Mouse (Mus musculus) C2C12 (cell line): ENCODE results near the gene Trh. TPM values are rescaled to one million over a fixed set of nuclear protein-coding genes. Genes with fewer than 3 reads are reported as not detected.

Experiments used
- H3K27me3 ChIP-seq: one replicate; pipeline ENCODE4 v1.6.1; 2011; ENCODE audit not compliant: control insufficient read depth, insufficient read depth, insufficient read length
- H3K36me3 ChIP-seq: one replicate; pipeline ENCODE4 v1.6.1; 2011; ENCODE audit not compliant: control insufficient read depth, insufficient read depth
- H3K4me3 ChIP-seq: one replicate; pipeline ENCODE4 v1.5.1; 2011; ENCODE audit warnings: mild to moderate bottlenecking, control low read depth; ENCODE audit not compliant: poor library complexity, insufficient read depth, severe bottlenecking
- H3K79me2 ChIP-seq: one replicate; pipeline ENCODE4 v1.6.1; 2011; ENCODE audit not compliant: control insufficient read depth, insufficient read depth
- H3K79me3 ChIP-seq: one replicate; pipeline ENCODE4 v1.6.1; 2011; ENCODE audit warnings: low read depth, control low read depth
- H3ac ChIP-seq: one replicate; pipeline ENCODE3; 2011; ENCODE audit warnings: low read depth; ENCODE audit not compliant: control insufficient read depth, insufficient read length
- CEBPB ChIP-seq: IDR thresholded peaks from one replicate; pipeline ENCODE4 v1.6.1; 2011; ENCODE audit warnings: low read depth, mild to moderate bottlenecking, control low read depth, moderate library complexity
- CTCF ChIP-seq: IDR thresholded peaks from one replicate; pipeline ENCODE4 v1.5.1; 2011; ENCODE audit not compliant: control insufficient read depth, insufficient read depth, insufficient read length
- FOSL1 ChIP-seq: IDR thresholded peaks from one replicate; pipeline ENCODE4 v1.8.0; 2011; ENCODE audit warnings: mild to moderate bottlenecking, low read length; ENCODE audit not compliant: poor library complexity, insufficient read depth, severe bottlenecking
- MAX ChIP-seq: IDR thresholded peaks from one replicate; pipeline ENCODE4 v1.6.1; 2011; ENCODE audit warnings: mild to moderate bottlenecking, control low read depth
- MYOD1 ChIP-seq: IDR thresholded peaks from one replicate; pipeline ENCODE4 v1.6.1; 2011; ENCODE audit warnings: low read depth; ENCODE audit not compliant: control insufficient read depth, insufficient read length
- MYOG ChIP-seq: IDR thresholded peaks from one replicate; pipeline ENCODE4 v1.6.1; 2011; ENCODE audit not compliant: control insufficient read depth, insufficient read length; ENCODE audit errors: extremely low read depth
- USF1 ChIP-seq: IDR thresholded peaks from one replicate; pipeline ENCODE4 v1.6.1; 2011; ENCODE audit warnings: low read depth, mild to moderate bottlenecking, control low read depth, moderate library complexity
- long read RNA-seq, 2 experiments: library from polyadenylated mRNA; unstranded; transcript quantifications; one replicate each; pipeline ENCODE4 v2.0.0; 2019 to 2020
- polyA plus RNA-seq: library from polyadenylated mRNA; unstranded; fragments of >200 nt; fragmentation: generic; extraction: Trizol; gene quantifications from one replicate; pipeline ENCODE4 v1.2.1, GENCODE M21; 2012; ENCODE audit warnings: missing spikeins

The Trh gene
- polyA plus RNA-seq, result not detected
- long read RNA-seq, experiment 1, result 0 reads
- long read RNA-seq, experiment 2, result 0 reads

DNA sequence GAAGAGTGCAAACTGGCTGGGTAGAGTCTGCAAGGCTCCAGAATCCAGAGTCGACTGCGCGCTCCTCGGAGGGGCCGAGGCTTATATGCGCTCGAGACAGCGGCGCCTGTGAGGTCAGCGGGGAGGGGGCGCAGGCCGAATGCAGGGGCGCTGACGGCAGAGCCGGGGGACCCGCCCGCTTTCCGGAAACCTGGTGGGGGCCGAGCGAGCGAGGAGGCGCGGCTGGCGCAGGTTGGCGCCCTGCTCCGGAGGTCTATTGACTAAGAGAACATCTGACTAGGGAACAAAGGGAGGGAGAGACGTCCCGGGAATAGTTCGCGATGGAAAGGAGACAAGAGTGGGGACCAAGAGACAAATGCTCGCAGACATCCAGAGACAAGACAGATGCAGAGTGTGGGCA is at the start of gene Trh:
Gene Trh, minus strand, starts transcription at position 60 of the 400 bp plus-strand sequence.
- no peak within 1 kb of the TSS for H3K4me3 ChIP-seq
- no peaks in the 10 kb centered on the region for H3K79me3 ChIP-seq
- H3ac ChIP-seq, result no peak within 1 kb of the TSS
- no peaks in the 10 kb centered on the region for H3K36me3 ChIP-seq
- TF ChIP-seq MAX (no peak), USF1 (no peak)
- no peaks in the 10 kb centered on the region for H3K79me2 ChIP-seq
- H3K27me3 ChIP-seq, result peaks cover 33% of the 10 kb centered on the region

DNA sequence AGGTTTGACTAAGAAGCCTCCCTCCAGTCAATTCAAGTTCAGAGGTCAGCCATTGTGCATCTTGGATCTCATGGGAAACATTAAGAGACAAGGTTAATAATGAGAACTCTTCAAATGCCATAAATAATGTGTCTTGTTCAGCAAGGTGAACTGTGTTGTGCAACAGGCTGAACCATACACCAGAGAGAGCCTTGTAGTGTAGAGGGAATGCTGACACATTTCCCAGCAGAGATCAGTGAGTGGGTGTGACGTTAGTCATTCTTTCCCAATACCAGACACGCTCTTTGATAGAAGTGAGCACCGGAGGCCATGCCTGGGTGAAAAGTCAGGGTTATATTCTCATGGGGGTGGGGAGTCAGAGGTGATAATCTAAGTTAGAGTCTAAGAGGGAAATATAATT is 46.4 kb upstream of the Trh start:
- Histone ChIP-seq H3K36me3 (no peaks in the 10 kb centered on the region), H3K27me3 (no peaks in the 10 kb centered on the region), H3K79me2 (no peaks in the 10 kb centered on the region), H3K79me3 (no peaks in the 10 kb centered on the region), H3K4me3 (no peak overlapping the region), H3ac (no peak overlapping the region)
- TF ChIP-seq MAX (no peak), CTCF (no peak), MYOD1 (no peak), CEBPB (no peak), FOSL1 (no peak), USF1 (no peak), MYOG (no peak)

DNA sequence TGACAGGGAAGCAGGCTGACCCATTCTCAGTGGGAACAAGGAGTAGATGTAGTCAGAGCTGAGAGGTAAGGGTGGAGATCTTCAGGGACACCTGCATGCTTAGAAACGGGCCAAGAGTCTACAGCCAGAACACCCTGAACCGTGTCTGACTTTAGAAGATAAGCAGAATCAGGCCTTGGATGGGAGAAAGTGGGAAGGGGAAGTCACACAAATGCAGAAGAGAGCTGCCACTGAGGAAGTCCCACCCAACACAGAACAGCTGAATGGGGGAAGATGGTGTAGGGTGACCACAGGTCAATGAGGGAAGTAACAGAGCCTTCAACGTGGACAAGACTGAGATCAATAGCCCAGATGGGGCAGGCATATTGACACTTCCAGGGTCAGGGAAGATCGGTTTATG is 42.4 kb upstream of the Trh start:
- H3K27me3 ChIP-seq, result no peaks in the 10 kb centered on the region
- no peak overlapping the region for H3ac ChIP-seq
- TF ChIP-seq MYOD1, result no peak
- TF ChIP-seq CEBPB, result no peak
- no peak for TF ChIP-seq MAX
- TF ChIP-seq FOSL1, result no peak
- TF ChIP-seq USF1, result no peak
- TF ChIP-seq MYOG, result no peak
- TF ChIP-seq CTCF, result no peak
- H3K79me2 ChIP-seq, result no peaks in the 10 kb centered on the region
- no peak overlapping the region for H3K4me3 ChIP-seq
- no peaks in the 10 kb centered on the region for H3K79me3 ChIP-seq
- H3K36me3 ChIP-seq, result no peaks in the 10 kb centered on the region

DNA sequence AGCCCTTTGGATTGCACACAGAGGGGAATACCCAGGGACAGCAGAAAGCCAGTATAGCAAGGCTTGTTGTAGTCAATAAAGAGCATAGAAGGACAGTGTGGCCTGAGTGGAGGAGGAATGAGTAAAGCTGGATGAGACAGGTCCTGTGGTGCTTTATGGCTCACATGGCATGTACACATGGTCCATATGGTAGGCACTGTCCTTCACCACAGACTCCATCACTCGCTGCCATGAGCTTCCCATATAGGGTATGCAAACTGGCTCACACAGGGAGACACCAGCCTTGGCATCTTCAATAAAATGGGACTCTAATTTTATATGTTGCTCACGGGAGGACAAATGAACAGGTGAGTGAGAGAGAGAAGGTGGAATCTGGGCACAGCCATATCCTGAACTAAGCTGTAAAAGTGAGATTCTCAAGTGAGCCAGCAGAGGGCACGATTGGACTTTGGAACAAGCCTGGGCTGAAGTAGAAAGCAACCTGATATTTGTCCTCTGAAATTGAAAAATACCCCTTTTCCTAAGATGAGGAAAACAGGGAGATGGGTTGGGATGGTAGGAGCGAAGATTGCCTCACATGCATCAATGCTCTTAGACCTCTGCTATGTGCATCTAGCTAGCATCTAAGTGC is 41.9 kb upstream of the Trh start:
- no peaks in the 10 kb centered on the region for H3K79me2 ChIP-seq
- H3K4me3 ChIP-seq, result no peak overlapping the region
- H3K79me3 ChIP-seq, result no peaks in the 10 kb centered on the region
- no peaks in the 10 kb centered on the region for H3K27me3 ChIP-seq
- TF ChIP-seq USF1, result no peak
- TF ChIP-seq MAX, result no peak
- no peak for TF ChIP-seq MYOG
- no peak for TF ChIP-seq CEBPB
- no peak for TF ChIP-seq MYOD1
- no peak for TF ChIP-seq CTCF
- no peak for TF ChIP-seq FOSL1
- H3K36me3 ChIP-seq, result no peaks in the 10 kb centered on the region
- no peak overlapping the region for H3ac ChIP-seq

DNA sequence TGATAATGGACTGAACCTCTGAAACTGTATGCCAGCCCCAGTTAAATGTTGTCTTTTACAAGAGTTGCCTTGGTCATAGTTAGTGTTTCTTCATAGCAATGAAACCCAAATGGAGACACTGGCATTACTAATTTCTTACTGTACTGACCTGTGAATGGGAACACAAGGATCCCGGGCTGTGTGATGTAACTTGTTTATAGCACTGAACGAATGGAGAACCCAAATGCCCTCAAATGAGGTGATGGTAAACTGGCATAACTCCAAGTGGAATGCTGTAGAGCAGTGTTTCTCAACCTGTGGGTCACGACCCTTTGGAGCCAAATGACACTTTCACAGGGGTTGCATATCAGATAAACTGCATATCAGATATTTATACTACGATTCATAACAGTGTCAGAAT is 41.1 kb upstream of the Trh start:
- Histone ChIP-seq H3K79me2 (no peaks in the 10 kb centered on the region), H3K79me3 (no peaks in the 10 kb centered on the region), H3K36me3 (no peaks in the 10 kb centered on the region), H3ac (no peak overlapping the region), H3K4me3 (no peak overlapping the region), H3K27me3 (no peaks in the 10 kb centered on the region)
- TF ChIP-seq CEBPB, result no peak
- no peak for TF ChIP-seq FOSL1
- TF ChIP-seq MYOD1, result no peak
- no peak for TF ChIP-seq CTCF
- TF ChIP-seq USF1, result no peak
- no peak for TF ChIP-seq MYOG
- TF ChIP-seq MAX, result no peak

DNA sequence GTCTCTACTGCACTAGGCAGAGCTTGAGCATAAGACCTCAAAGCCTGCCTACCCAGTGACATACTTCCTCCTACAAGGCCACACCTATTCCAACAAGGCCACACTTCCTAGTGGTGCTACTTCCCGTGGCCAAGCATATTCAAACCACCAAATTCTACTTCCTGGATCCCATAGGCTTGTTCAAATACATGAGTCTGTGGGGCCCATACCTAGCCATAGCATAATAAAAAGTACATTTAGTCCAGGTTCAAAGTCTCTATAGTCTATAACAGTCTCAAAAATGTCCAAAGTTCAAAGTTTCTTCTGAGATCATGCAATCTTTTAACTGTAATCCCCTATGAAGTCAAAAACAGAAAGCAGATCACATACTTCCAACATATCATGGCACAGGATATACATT is 32.7 kb upstream of the Trh start:
- H3K79me2 ChIP-seq, result no peaks in the 10 kb centered on the region
- TF ChIP-seq MYOD1, result no peak
- no peak for TF ChIP-seq MYOG
- no peak for TF ChIP-seq FOSL1
- no peak for TF ChIP-seq USF1
- no peak for TF ChIP-seq CEBPB
- TF ChIP-seq MAX, result no peak
- TF ChIP-seq CTCF, result no peak
- no peaks in the 10 kb centered on the region for H3K79me3 ChIP-seq
- H3K27me3 ChIP-seq, result no peaks in the 10 kb centered on the region
- H3ac ChIP-seq, result no peak overlapping the region
- H3K36me3 ChIP-seq, result no peaks in the 10 kb centered on the region
- no peak overlapping the region for H3K4me3 ChIP-seq
